Mouse (Mus musculus) hindbrain, embryonic 14.5 days (tissue): ENCODE measurements around the gene Zscan18. TPM values are rescaled to one million over a fixed set of nuclear protein-coding genes. Genes with fewer than 3 reads are reported as not detected.
"Not testable (repeated sequence)": the region's sequence is repeated elsewhere in the genome, so short reads cannot be mapped to it uniquely, and the experiment has no call there.

Source experiments
- ATAC-seq: fragments of 200-750 bp; cut with Nextera tagmentation; 2 replicates; pipeline ENCODE4 v1.8.0; 2017; ENCODE audit warnings: moderate number of reproducible peaks, mild to moderate bottlenecking, moderate TSS enrichment, moderate library complexity; ENCODE audit not compliant: low FRiP score
- DNase-seq: peaks from one replicate; pipeline ENCODE4 v3.0.0-alpha.2; 2015; ENCODE audit warnings: low spot score
- H3K27ac ChIP-seq: fragments of 300-500 bp; sonication (generic); 2 replicates; pipeline ENCODE4 v1.5.1; 2014; ENCODE audit warnings: mild to moderate bottlenecking, moderate library complexity
- H3K27me3 ChIP-seq: fragments of 300-500 bp; sonication (generic); 2 replicates; pipeline ENCODE4 v1.6.1; 2014; ENCODE audit warnings: mild to moderate bottlenecking, low read length, mixed read lengths; ENCODE audit not compliant: control insufficient read depth, insufficient read depth
- H3K36me3 ChIP-seq: fragments of 300-500 bp; sonication (generic); replicated peaks from 2 replicates; pipeline ENCODE4 v1.6.1; 2014; ENCODE audit not compliant: control insufficient read depth, insufficient read depth
- H3K4me1 ChIP-seq: fragments of 300-500 bp; sonication (generic); replicated peaks from 2 replicates; pipeline ENCODE4 v1.6.1; 2014; ENCODE audit warnings: antibody characterized with exemption, low read length, mixed read lengths; ENCODE audit not compliant: control insufficient read depth, insufficient read depth
- H3K4me2 ChIP-seq: fragments of 300-500 bp; sonication (generic); replicated peaks from 2 replicates; pipeline ENCODE4 v1.6.1; 2014; ENCODE audit warnings: mild to moderate bottlenecking, moderate library complexity
- H3K4me3 ChIP-seq: fragments of 300-500 bp; sonication (generic); replicated peaks from 2 replicates; pipeline ENCODE4 v1.5.1; 2014; ENCODE audit warnings: mild to moderate bottlenecking, low read length
- H3K9ac ChIP-seq: fragments of 300-500 bp; sonication (generic); 2 replicates; pipeline ENCODE4 v1.6.1; 2014
- H3K9me3 ChIP-seq: fragments of 300-500 bp; sonication (generic); 2 replicates; pipeline ENCODE4 v1.6.1; 2016; ENCODE audit warnings: low read length; ENCODE audit not compliant: control insufficient read depth
- WGBS: fragments of 180-500 bp; shearing (Covaris S2); extraction: QIAGEN DNeasy Blood & Tissue Kit; methylation state at CpG from one replicate; pipeline ENCODE4 v1.1.7; 2014; 5-methylcytosine and 5-hydroxymethylcytosine counted together
- polyA plus RNA-seq: library from polyadenylated mRNA; unstranded; fragments of >200 nt; fragmentation: Nextera tagmentation; extraction: Ambion mirVana; gene quantifications from 2 replicates; pipeline ENCODE4 v1.2.1, GENCODE M21; 2014

Zscan18 gene
- polyA plus RNA-seq, 1 experiment from 2014 or later: 27.7 TPM

- ATAC-seq: no peak
- H3K4me2 ChIP-seq: no peak overlapping the region
- no peaks in the 10 kb centered on the region for H3K36me3 ChIP-seq
- H3K4me3 ChIP-seq: no peak overlapping the region
- no peak overlapping the region for H3K9ac ChIP-seq
- WGBS: 70% methylated on average over 2 of the region's 2 CpGs
- H3K27me3 ChIP-seq: no peaks in the 10 kb centered on the region
- H3K9me3 ChIP-seq: peaks cover 14% of the 10 kb centered on the region
- no peak overlapping the region for H3K27ac ChIP-seq
- peaks cover 3% of the 10 kb centered on the region; the same call in 1 of the 2 replicates for H3K4me1 ChIP-seq
- no peak for DNase-seq
Measured at GRCm38 (mm10) chr7:12797971-12798370, 5.5 kb downstream of the Zscan18 start.

- H3K9me3 ChIP-seq: peaks cover 14% of the 10 kb centered on the region
- WGBS: 89% methylated on average over 11 of the region's 11 CpGs
- not testable (repeated sequence) for DNase-seq, H3K27ac ChIP-seq, H3K4me3 ChIP-seq, H3K27me3 ChIP-seq, H3K4me1 ChIP-seq, H3K4me2 ChIP-seq, H3K9ac ChIP-seq, H3K36me3 ChIP-seq, ATAC-seq
Measured at GRCm38 (mm10) chr7:12792624-12793023, 10.8 kb downstream of the Zscan18 start.

- no peaks in the 10 kb centered on the region for H3K9me3 ChIP-seq
- no peaks in the 10 kb centered on the region for H3K36me3 ChIP-seq
- H3K27me3 ChIP-seq: no peaks in the 10 kb centered on the region
- H3K4me1 ChIP-seq: no peaks in the 10 kb centered on the region
- no peak overlapping the region for H3K4me2 ChIP-seq
- no peak overlapping the region for H3K9ac ChIP-seq
- ATAC-seq (peak; percentile 64; the same call in 1 of the 2 replicates), DNase-seq (no peak)
- H3K4me3 ChIP-seq: no peak overlapping the region
- no peak overlapping the region for H3K27ac ChIP-seq
- 21% methylated on average over 5 of the region's 5 CpGs for WGBS
Measured at GRCm38 (mm10) chr7:12788025-12788424, 15.4 kb downstream of the Zscan18 start.

- ATAC-seq (no peak), DNase-seq (no peak)
- Histone ChIP-seq H3K36me3 (no peaks in the 10 kb centered on the region), H3K4me3 (no peak overlapping the region), H3K4me1 (no peaks in the 10 kb centered on the region), H3K9ac (no peak overlapping the region), H3K9me3 (no peaks in the 10 kb centered on the region), H3K27ac (no peak overlapping the region), H3K4me2 (no peak overlapping the region), H3K27me3 (no peaks in the 10 kb centered on the region)
- WGBS: 77% methylated on average over 6 of the region's 6 CpGs
Measured at GRCm38 (mm10) chr7:12787333-12787732, 16.1 kb downstream of the Zscan18 start.

- Histone ChIP-seq H3K4me2 (peak overlapping the region; percentile 74), H3K9ac (peak overlapping the region; percentile 73), H3K9me3 (no peaks in the 10 kb centered on the region), H3K36me3 (peaks cover 2% of the 10 kb centered on the region), H3K27ac (peak overlapping the region; percentile 7; the same call in 1 of the 2 replicates), H3K27me3 (no peaks in the 10 kb centered on the region), H3K4me3 (peak overlapping the region; percentile 56), H3K4me1 (no peaks in the 10 kb centered on the region; the same call in 1 of the 2 replicates)
- DNase-seq (peak; percentile 95), ATAC-seq (peak; percentile 95)
- WGBS: under 1% methylated on average over 57 of the region's 57 CpGs
Measured at GRCm38 (mm10) chr7:12780151-12780830, 23.1 kb downstream of the Zscan18 start.

GRCm38 (mm10) chr7:12779782-12780150 lies 23.7 kb downstream of the Zscan18 start:
- Histone ChIP-seq H3K27me3 (no peaks in the 10 kb centered on the region), H3K27ac (peak overlapping the region; percentile 7; the same call in 1 of the 2 replicates), H3K36me3 (peaks cover 8% of the 10 kb centered on the region), H3K9me3 (0 out of 2 replicates have a peak, but pooled peaks cover 4% of the 10 kb centered on the region), H3K4me3 (peak overlapping the region; percentile 56), H3K4me1 (no peaks in the 10 kb centered on the region; the same call in 1 of the 2 replicates), H3K9ac (peak overlapping the region; percentile 73), H3K4me2 (peak overlapping the region; percentile 74)
- ATAC-seq (no peak), DNase-seq (no peak)
- 21% methylated on average over 10 of the region's 10 CpGs for WGBS

- WGBS: 89% methylated on average over 5 of the region's 5 CpGs
- DNase-seq (no peak), ATAC-seq (no peak)
- Histone ChIP-seq H3K27me3 (no peaks in the 10 kb centered on the region), H3K4me2 (peak overlapping the region; percentile 74), H3K9ac (no peak overlapping the region), H3K4me3 (peak overlapping the region; percentile 56), H3K9me3 (0 out of 2 replicates have a peak, but pooled peaks cover 9% of the 10 kb centered on the region), H3K27ac (no peak overlapping the region), H3K4me1 (no peaks in the 10 kb centered on the region; the same call in 1 of the 2 replicates), H3K36me3 (peaks cover 14% of the 10 kb centered on the region)
Measured at GRCm38 (mm10) chr7:12779141-12779540, 24.3 kb downstream of the Zscan18 start.

- Histone ChIP-seq H3K9ac (no peak overlapping the region), H3K4me1 (no peaks in the 10 kb centered on the region; the same call in 1 of the 2 replicates), H3K36me3 (peaks cover 59% of the 10 kb centered on the region), H3K27me3 (no peaks in the 10 kb centered on the region), H3K9me3 (0 out of 2 replicates have a peak, but pooled peaks cover 9% of the 10 kb centered on the region), H3K4me3 (no peak overlapping the region), H3K4me2 (no peak overlapping the region), H3K27ac (no peak overlapping the region)
- DNase-seq (no peak), ATAC-seq (no peak)
- 96% methylated on average over 1 of the region's 1 CpGs for WGBS
Measured at GRCm38 (mm10) chr7:12774606-12775005, 28.8 kb downstream of the Zscan18 start.

GRCm38 (mm10) chr7:12774111-12774510 lies 29.3 kb downstream of the Zscan18 start:
- ATAC-seq (no peak), DNase-seq (no peak)
- no peak overlapping the region for H3K4me3 ChIP-seq
- WGBS: 93% methylated on average over 9 of the region's 9 CpGs
- H3K27me3 ChIP-seq: no peaks in the 10 kb centered on the region
- no peaks in the 10 kb centered on the region for H3K4me1 ChIP-seq
- peaks cover 64% of the 10 kb centered on the region for H3K36me3 ChIP-seq
- no peak overlapping the region for H3K27ac ChIP-seq
- 0 out of 2 replicates have a peak, but pooled peaks cover 9% of the 10 kb centered on the region for H3K9me3 ChIP-seq
- H3K4me2 ChIP-seq: no peak overlapping the region
- no peak overlapping the region for H3K9ac ChIP-seq
